Mouse (Mus musculus) limb, embryonic 10.5 days (tissue): ENCODE measurements around the gene Eno2. TPM values are rescaled to one million over a fixed set of nuclear protein-coding genes. Genes with fewer than 3 reads are reported as not detected.
A peak's percentile ranks its signal among the peaks of the same experiment; 100 is the strongest.

Experiments used
- DNase-seq: peaks from one replicate; pipeline ENCODE4 v3.0.0-alpha.2; 2017; ENCODE audit warnings: low spot score
- H3K27ac ChIP-seq: fragments of 300-500 bp; sonication (generic); 2 replicates; pipeline ENCODE4 v1.5.1; 2016; ENCODE audit warnings: mild to moderate bottlenecking
- H3K27me3 ChIP-seq: fragments of 300-500 bp; sonication (generic); 2 replicates; pipeline ENCODE4 v1.6.1; 2016; ENCODE audit warnings: low read depth, mild to moderate bottlenecking; ENCODE audit not compliant: poor library complexity, severe bottlenecking
- H3K36me3 ChIP-seq: fragments of 300-500 bp; sonication (generic); 2 replicates; pipeline ENCODE4 v1.6.1; 2016; ENCODE audit warnings: mild to moderate bottlenecking, moderate library complexity
- H3K4me1 ChIP-seq: fragments of 300-500 bp; sonication (generic); 2 replicates; pipeline ENCODE4 v1.6.1; 2016
- H3K4me3 ChIP-seq: fragments of 300-500 bp; sonication (generic); 2 replicates; pipeline ENCODE4 v1.5.1; 2016; ENCODE audit warnings: mild to moderate bottlenecking, moderate library complexity
- H3K9me3 ChIP-seq: fragments of 300-500 bp; sonication (generic); replicated peaks from 2 replicates; pipeline ENCODE4 v1.6.1; 2016; ENCODE audit warnings: mild to moderate bottlenecking
- WGBS: fragments of 180-500 bp; shearing (Covaris S2); methylation state at CpG from one replicate; pipeline ENCODE4 v1.1.7; 2016; 5-methylcytosine and 5-hydroxymethylcytosine counted together
- polyA plus RNA-seq: library from polyadenylated mRNA; unstranded; fragments of >200 nt; fragmentation: Nextera tagmentation; extraction: Ambion mirVana; gene quantifications from 2 replicates; pipeline ENCODE4 v1.2.1, GENCODE M21; 2016

Eno2 gene
- polyA plus RNA-seq, 1 experiment from 2014 or later: 1.5 TPM

- WGBS: 1% methylated on average over 29 of the region's 29 CpGs
- no peak for DNase-seq
- Histone ChIP-seq H3K36me3 (peaks cover 41% of the 10 kb centered on the region), H3K27me3 (no peaks in the 10 kb centered on the region), H3K27ac (peak overlapping the region; percentile 98), H3K9me3 (no peaks in the 10 kb centered on the region), H3K4me3 (peak overlapping the region; percentile 66), H3K4me1 (peaks cover 44% of the 10 kb centered on the region)
These were observed 29.1 kb downstream of the Eno2 start for GRCm38 (mm10) chr6:124740211-124740887.

- Histone ChIP-seq H3K4me3 (0 out of 2 replicates have a peak overlapping the region, but pooled peaks have one; percentile 7), H3K36me3 (peaks cover 32% of the 10 kb centered on the region), H3K4me1 (peaks cover 36% of the 10 kb centered on the region), H3K27ac (peak overlapping the region; percentile 98; the same call in 1 of the 2 replicates), H3K27me3 (no peaks in the 10 kb centered on the region), H3K9me3 (no peaks in the 10 kb centered on the region)
- 87% methylated on average over 10 of the region's 10 CpGs for WGBS
- no peak for DNase-seq
These were observed 30.2 kb downstream of the Eno2 start for GRCm38 (mm10) chr6:124739231-124739796.

DNA sequence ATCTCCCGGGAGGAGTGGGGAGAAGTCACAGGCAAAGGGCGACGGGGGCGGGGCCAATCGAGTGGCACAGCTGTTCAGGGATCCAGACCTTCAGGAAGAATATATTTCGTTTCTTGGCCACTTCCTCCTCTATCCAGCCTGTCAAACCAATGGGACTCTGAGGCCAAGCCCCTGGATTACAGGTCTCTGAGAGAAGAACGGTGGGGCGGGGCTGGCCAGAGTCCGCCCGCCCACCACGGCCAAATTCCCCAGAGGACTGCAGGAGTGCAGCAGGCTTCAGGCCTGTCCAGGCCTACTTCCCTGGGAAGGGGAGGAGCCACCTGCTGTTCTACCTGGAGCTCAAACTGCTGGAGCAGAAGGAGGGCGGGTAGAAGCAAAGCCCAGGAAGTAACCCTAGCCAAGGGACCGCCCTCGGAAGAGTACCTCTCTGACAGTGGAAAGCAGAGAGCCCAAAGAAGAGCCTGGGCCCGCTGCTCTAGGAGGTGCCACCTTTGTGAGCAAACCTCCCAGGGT lies 30.9 kb downstream of the Eno2 start, which contains the start of gene Ptpn6:
Ptpn6 (minus strand) TSS at position 204 of the 513 bp plus-strand sequence.
- H3K4me3 ChIP-seq: 0 out of 2 replicates have a peak within 1 kb of the TSS, but pooled peaks have one; percentile 8
- H3K4me1 ChIP-seq: peaks cover 37% of the 10 kb centered on the region
- H3K27ac ChIP-seq: peak within 1 kb of the TSS; percentile 98; the same call in 1 of the 2 replicates
- DNase-seq: no peak
- peaks cover 24% of the 10 kb centered on the region for H3K36me3 ChIP-seq
- H3K9me3 ChIP-seq: no peaks in the 10 kb centered on the region
- 28% methylated on average over 15 of the region's 15 CpGs for WGBS
- H3K27me3 ChIP-seq: no peaks in the 10 kb centered on the region

DNA sequence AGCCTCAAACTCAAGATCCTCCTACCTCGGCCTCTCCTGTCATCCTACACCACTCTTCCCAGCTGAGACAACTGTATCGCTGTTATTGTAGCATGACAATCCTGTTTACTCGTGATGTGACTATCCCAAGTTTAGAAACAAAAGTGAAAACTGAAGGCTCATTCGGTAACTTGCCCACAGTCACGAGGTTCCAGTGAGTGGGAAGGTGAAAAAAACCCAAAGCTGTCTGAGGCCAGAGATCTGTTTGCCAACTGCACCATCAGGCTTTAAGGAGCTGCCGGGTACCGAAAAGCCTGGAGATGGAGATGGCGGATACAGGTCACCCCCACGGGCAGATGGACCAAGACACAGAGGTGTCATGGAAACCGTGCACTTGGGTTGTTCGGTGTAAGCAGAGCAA lies 32.4 kb downstream of the Eno2 start:
- Histone ChIP-seq H3K27ac (no peak overlapping the region), H3K9me3 (no peaks in the 10 kb centered on the region), H3K4me1 (peaks cover 44% of the 10 kb centered on the region), H3K4me3 (no peak overlapping the region), H3K27me3 (no peaks in the 10 kb centered on the region), H3K36me3 (peaks cover 13% of the 10 kb centered on the region)
- WGBS: 93% methylated on average over 11 of the region's 11 CpGs
- DNase-seq: no peak

- peaks cover 12% of the 10 kb centered on the region for H3K36me3 ChIP-seq
- H3K4me1 ChIP-seq: peaks cover 28% of the 10 kb centered on the region
- no peak overlapping the region for H3K4me3 ChIP-seq
- no peak overlapping the region for H3K27ac ChIP-seq
- WGBS: 92% methylated on average over 3 of the region's 3 CpGs
- H3K9me3 ChIP-seq: no peaks in the 10 kb centered on the region
- no peaks in the 10 kb centered on the region for H3K27me3 ChIP-seq
- DNase-seq: no peak
These were observed 35.1 kb downstream of the Eno2 start for GRCm38 (mm10) chr6:124734417-124734816.

DNA sequence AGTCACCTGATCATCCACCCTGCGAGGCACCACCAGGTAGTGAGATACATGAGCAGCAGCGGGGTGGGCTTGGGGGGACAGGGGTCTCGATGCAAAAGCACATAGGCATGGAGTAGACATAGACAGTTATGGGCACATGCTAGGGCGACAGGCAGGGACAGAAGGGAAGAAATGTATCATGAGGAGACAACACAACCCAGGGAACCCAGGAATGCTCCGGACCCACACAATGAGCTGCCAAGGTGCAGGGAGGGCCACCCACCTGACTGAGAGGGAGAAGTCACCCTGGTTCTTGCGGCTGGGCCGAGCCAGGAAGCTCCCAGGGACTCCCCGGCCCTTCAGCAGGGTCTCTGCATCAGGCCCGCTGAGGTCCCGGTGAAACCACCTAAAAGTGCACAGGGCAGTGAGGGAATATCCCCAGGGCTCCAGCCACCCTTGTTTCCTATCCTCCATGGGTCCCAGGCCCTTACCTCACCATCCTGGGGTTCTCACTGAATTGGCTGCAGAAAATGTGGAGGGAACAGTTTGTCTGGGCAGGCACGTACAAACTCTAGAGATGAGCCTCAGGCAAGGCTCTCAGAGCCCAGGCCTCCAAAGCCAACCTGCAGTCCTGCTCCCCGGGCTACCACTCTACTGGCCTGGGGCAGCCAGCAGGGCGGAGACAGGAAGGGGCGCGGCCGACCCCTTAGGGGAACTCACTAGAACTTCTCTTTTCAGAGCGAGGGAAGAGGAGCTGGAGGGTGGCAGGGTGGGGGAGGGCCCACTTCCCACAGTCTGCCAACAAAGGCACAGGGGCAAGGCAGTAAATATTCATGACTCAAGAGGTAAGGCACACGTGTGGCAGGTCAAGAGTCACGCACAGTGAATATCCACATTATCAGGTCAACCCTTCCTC lies 36.8 kb downstream of the Eno2 start:
- Histone ChIP-seq H3K27ac (peak overlapping the region; percentile 78), H3K36me3 (no peaks in the 10 kb centered on the region), H3K27me3 (no peaks in the 10 kb centered on the region), H3K4me3 (peak overlapping the region; percentile 28), H3K4me1 (peaks cover 14% of the 10 kb centered on the region), H3K9me3 (no peaks in the 10 kb centered on the region)
- DNase-seq: no peak
- WGBS: 51% methylated on average over 19 of the region's 19 CpGs

DNA sequence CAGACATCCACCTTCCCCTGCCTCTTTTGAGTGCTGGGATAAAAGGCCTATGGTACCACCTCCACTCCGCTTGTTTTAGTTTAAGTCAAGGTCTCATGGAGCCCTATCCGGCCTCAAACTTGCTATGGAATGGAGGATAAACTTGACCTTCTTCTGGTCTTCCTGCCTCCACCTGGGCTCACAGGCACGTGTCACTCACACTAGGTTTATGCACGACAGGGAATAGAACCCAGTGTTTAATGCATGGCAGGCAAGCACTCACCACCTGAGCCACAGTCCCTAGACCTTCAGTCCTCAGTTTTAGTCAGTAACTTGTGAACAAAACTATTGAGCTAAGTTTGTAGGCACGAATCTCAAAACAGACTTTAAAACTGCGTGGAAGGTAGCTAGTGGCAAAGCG lies 38.4 kb downstream of the Eno2 start:
- Histone ChIP-seq H3K36me3 (no peaks in the 10 kb centered on the region), H3K4me3 (no peak overlapping the region), H3K9me3 (no peaks in the 10 kb centered on the region), H3K27ac (no peak overlapping the region), H3K4me1 (peaks cover 14% of the 10 kb centered on the region), H3K27me3 (no peaks in the 10 kb centered on the region)
- no peak for DNase-seq
- WGBS: 89% methylated on average over 7 of the region's 7 CpGs

DNA sequence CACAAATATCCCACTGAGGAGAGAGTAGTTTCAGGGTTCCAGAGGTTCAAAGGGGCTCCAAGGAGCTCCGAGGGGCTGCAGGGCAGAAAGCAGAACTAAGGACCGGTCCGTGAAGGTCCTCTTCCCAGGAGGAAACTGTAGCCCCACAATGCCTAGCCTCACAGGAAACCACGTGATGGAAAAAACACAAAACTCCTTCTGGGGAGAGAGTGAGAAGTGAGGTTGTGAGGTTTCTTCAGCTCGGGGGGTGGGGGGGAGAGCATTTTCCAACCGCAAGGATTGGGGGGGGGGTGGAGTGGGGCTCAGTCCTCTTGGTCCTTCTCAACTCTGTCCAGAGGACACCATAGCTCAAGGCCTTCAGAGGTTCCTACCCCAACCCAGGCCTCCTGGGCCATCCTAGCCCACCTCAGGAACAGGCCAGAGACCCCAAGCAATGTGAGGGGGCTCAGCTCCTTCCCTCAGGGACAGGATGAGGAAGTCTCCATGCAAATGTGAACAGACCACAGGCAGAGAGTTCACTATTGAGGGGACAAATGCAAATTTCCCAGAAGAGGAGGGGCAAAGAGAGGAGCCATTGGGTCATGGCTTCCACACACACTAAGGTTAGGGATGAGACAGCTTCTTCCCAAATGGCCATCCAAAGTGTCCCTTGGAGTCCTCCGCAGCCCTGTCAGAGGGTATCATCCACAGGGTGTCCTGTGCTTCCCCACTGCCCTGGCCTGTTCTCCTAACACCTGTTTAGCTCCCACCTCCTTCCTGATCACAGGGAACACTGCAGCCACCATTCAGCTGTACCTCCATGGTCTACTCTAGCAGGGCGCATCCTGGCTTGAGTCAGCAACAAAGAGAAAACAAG lies 39.4 kb downstream of the Eno2 start:
- no peaks in the 10 kb centered on the region for H3K36me3 ChIP-seq
- no peaks in the 10 kb centered on the region for H3K27me3 ChIP-seq
- no peak overlapping the region for H3K27ac ChIP-seq
- H3K9me3 ChIP-seq: no peaks in the 10 kb centered on the region
- DNase-seq: no peak
- H3K4me1 ChIP-seq: peaks cover 14% of the 10 kb centered on the region
- 88% methylated on average over 8 of the region's 8 CpGs for WGBS
- no peak overlapping the region for H3K4me3 ChIP-seq

DNA sequence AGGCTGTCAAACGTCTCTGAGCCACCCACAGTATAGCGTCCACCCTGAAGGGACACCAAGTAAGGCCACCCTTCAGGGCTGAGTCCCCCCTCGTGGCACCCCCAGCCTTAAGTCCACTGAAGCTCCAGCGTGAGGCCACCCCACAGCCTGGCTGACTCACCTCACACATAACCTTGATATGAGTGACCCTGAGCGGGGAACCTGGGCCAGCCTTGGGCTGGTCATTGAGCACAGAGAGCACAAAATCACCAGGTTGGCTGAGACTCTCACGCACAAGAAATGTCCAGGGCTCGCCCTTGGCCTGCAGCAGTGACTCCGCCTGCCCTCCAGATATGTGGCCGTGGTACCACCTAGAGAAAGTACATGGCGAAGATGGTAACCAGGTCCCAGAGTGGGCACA lies 40.9 kb downstream of the Eno2 start:
- Histone ChIP-seq H3K27me3 (no peaks in the 10 kb centered on the region), H3K27ac (no peak overlapping the region), H3K9me3 (no peaks in the 10 kb centered on the region), H3K4me1 (peaks cover 14% of the 10 kb centered on the region), H3K36me3 (no peaks in the 10 kb centered on the region), H3K4me3 (no peak overlapping the region)
- WGBS: 89% methylated on average over 10 of the region's 10 CpGs
- no peak for DNase-seq

- DNase-seq: no peak
- WGBS: 90% methylated on average over 10 of the region's 10 CpGs
- Histone ChIP-seq H3K27me3 (no peaks in the 10 kb centered on the region), H3K4me1 (peaks cover 17% of the 10 kb centered on the region; the same call in 1 of the 2 replicates), H3K9me3 (no peaks in the 10 kb centered on the region), H3K36me3 (no peaks in the 10 kb centered on the region), H3K27ac (no peak overlapping the region), H3K4me3 (no peak overlapping the region)
These were observed 45.0 kb downstream of the Eno2 start for GRCm38 (mm10) chr6:124724472-124724871.

DNA sequence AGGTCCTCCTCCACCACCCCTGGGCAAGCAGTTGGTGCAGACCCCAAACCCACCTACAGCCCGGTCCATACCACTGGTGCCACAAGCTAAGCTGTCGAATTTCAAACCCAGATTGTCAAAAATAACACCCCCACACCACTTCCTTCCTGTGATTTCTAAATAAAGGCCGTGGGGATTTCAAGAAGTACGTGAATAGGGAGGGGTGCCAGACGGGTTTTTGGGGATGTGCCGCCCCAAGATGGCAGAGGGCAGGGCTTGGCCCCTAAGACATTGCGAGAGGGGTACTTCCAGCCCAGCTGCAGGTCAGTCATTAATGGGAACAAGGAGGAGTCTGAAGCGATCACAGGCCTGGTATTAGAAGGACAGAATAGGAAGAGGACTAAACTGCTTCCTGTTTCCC lies 45.9 kb downstream of the Eno2 start:
- no peak overlapping the region for H3K4me3 ChIP-seq
- H3K4me1 ChIP-seq: peaks cover 22% of the 10 kb centered on the region
- WGBS: 77% methylated on average over 8 of the region's 8 CpGs
- H3K9me3 ChIP-seq: no peaks in the 10 kb centered on the region
- no peak for DNase-seq
- H3K27me3 ChIP-seq: no peaks in the 10 kb centered on the region
- H3K36me3 ChIP-seq: no peaks in the 10 kb centered on the region
- no peak overlapping the region for H3K27ac ChIP-seq

GRCm38 (mm10) chr6:124722876-124723473 lies 46.5 kb downstream of the Eno2 start:
- Histone ChIP-seq H3K4me3 (no peak overlapping the region), H3K27me3 (no peaks in the 10 kb centered on the region), H3K9me3 (no peaks in the 10 kb centered on the region), H3K36me3 (peaks cover under 1% of the 10 kb centered on the region), H3K4me1 (peaks cover 22% of the 10 kb centered on the region), H3K27ac (no peak overlapping the region)
- 88% methylated on average over 6 of the region's 6 CpGs for WGBS
- no peak for DNase-seq
